Mouse (Mus musculus) MEL (cell line): ENCODE results near the gene Zfp282. TPM values are rescaled to one million over a fixed set of nuclear protein-coding genes. Genes with fewer than 3 reads are reported as not detected.

Source experiments
- DNase-seq: peaks from one replicate; pipeline ENCODE4 v3.0.0; 2011; ENCODE audit warnings: low read depth, low spot score
- H3K27ac ChIP-seq: 2 replicates; pipeline ENCODE4 v1.5.1; 2012; ENCODE audit warnings: low read depth, mild to moderate bottlenecking, control low read depth, low read length, moderate library complexity; ENCODE audit not compliant: control insufficient read depth
- H3K27me3 ChIP-seq, 2 experiments: fragments of 150-350 bp in 1 of 2; sonication (generic) in 1 of 2; 2 replicates each; pipeline ENCODE4 v1.6.1; 2012; ENCODE audit warnings: low read length in 2 of 2, mild to moderate bottlenecking in 2 of 2, improper control_type of control experiment in 1 of 2, moderate library complexity in 1 of 2; ENCODE audit not compliant: insufficient read depth in 2 of 2, control insufficient read depth in 1 of 2
- H3K36me3 ChIP-seq, 2 experiments: 2 replicates each; pipeline ENCODE4 v1.6.1; 2012 to 2014; ENCODE audit warnings: low read length in 2 of 2, improper control_type of control experiment in 1 of 2, inconsistent platforms in 1 of 2, mild to moderate bottlenecking in 1 of 2; ENCODE audit not compliant: insufficient read depth in 2 of 2, control insufficient read depth in 1 of 2
- H3K4me1 ChIP-seq, 2 experiments: fragments of 150-350 bp in 1 of 2; sonication (generic) in 1 of 2; 2 replicates each; pipeline ENCODE4 v1.6.1; 2012; ENCODE audit warnings: low read length in 2 of 2, improper control_type of control experiment in 1 of 2, mild to moderate bottlenecking in 1 of 2; ENCODE audit not compliant: insufficient read depth in 2 of 2, control insufficient read depth in 1 of 2
- H3K4me3 ChIP-seq, 2 experiments: fragments of 150-350 bp in 1 of 2; sonication (generic) in 1 of 2; 2 replicates each; pipeline ENCODE4 v1.5.1; 2012; ENCODE audit warnings: low read depth in 2 of 2, low read length in 2 of 2, mild to moderate bottlenecking in 2 of 2, moderate library complexity in 2 of 2, control low read depth in 1 of 2, improper control_type of control experiment in 1 of 2; ENCODE audit not compliant: control insufficient read depth in 1 of 2, insufficient read depth in 1 of 2
- H3K79me2 ChIP-seq: 2 replicates; pipeline ENCODE4 v1.6.1; 2012; ENCODE audit warnings: mild to moderate bottlenecking, low read length, moderate library complexity; ENCODE audit not compliant: control insufficient read depth, poor library complexity, insufficient read depth
- H3K9ac ChIP-seq: 2 replicates; pipeline ENCODE4 v1.6.1; 2012; ENCODE audit warnings: low read depth, mild to moderate bottlenecking, control low read depth, low read length, moderate library complexity; ENCODE audit not compliant: control insufficient read depth, poor library complexity, severe bottlenecking
- H3K9me3 ChIP-seq: fragments of 150-350 bp; sonication (generic); replicated peaks from 2 replicates; pipeline ENCODE4 v1.6.1; 2012; ENCODE audit warnings: mild to moderate bottlenecking, low read length, improper control_type of control experiment, moderate library complexity; ENCODE audit not compliant: insufficient read depth
- GATA1 ChIP-seq: IDR thresholded peaks from 2 replicates; pipeline ENCODE4 v1.6.1; 2011; ENCODE audit warnings: low read depth, low read length, improper control_type of control experiment
- MAFK ChIP-seq: IDR thresholded peaks from 2 replicates; pipeline ENCODE4 v1.6.1; 2011; ENCODE audit warnings: low read depth, mild to moderate bottlenecking, low read length, improper control_type of control experiment, borderline replicate concordance
- SMC3 ChIP-seq: IDR thresholded peaks from 2 replicates; pipeline ENCODE4 v1.6.1; 2011; ENCODE audit warnings: low read depth, low read length, improper control_type of control experiment
- TAL1 ChIP-seq: IDR thresholded peaks from 2 replicates; pipeline ENCODE4 v1.6.1; 2012; ENCODE audit warnings: mild to moderate bottlenecking, inconsistent platforms, low read length, moderate library complexity, mixed read lengths
- polyA plus RNA-seq, 2 experiments: library from polyadenylated mRNA; stranded (reverse) in 1 of 2; unstranded in 1 of 2; fragments of >175 nt in 1 of 2; fragments of >200 nt in 1 of 2; gene quantifications; 2 replicates each; pipeline versions ENCODE4 v1.2.1 to v1.2.4; 2012; ENCODE audit warnings: low replicate concordance in 2 of 2, low read depth in 1 of 2; ENCODE audit not compliant: insufficient read length in 2 of 2, insufficient read depth in 1 of 2, missing spikeins in 1 of 2
- total RNA-seq: library from RNA; depleted of rRNA; stranded (reverse); fragments of 300-350 nt; gene quantifications from 2 replicates; pipeline ENCODE4 v1.2.3, GENCODE M21; 2012; rRNA removed

Gene Zfp282
- total and polyA plus RNA-seq, 3 experiments, result 8.2 to 13.8 TPM; not detected in 1

DNA sequence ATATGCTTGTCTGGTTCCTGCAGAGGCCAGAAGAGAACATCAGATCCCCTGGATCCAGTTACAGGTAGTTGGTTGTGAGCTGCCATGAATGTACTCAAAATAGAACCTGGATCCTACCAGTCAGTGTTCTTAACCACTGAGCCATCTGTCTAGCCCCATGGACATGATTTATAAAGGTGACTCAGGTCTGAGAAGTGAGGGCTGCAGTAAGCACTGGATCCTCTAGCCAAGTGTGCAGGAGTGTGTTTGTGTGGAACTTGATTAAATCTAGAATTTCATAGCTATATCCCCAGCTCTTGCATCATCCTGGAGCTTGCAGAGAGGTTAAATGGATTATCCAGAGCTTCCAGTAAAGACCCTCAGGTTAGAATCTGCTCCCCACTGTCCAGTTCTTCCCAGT, 80.8 kb downstream of the Zfp282 start:
- no peak for DNase-seq
- H3K9ac ChIP-seq, result no peak overlapping the region
- no peaks in the 10 kb centered on the region for H3K9me3 ChIP-seq
- no peak for TF ChIP-seq GATA1
- no peak for TF ChIP-seq TAL1
- no peak for TF ChIP-seq SMC3
- TF ChIP-seq MAFK, result no peak
- H3K36me3 ChIP-seq, result peaks cover 4 to 13% of the 10 kb centered on the region in 2 experiments
- peaks cover 3 to 13% of the 10 kb centered on the region in 2 experiments for H3K4me1 ChIP-seq
- peaks cover 16% of the 10 kb centered on the region for H3K79me2 ChIP-seq
- no peak overlapping the region for H3K4me3 ChIP-seq
- no peak overlapping the region for H3K27ac ChIP-seq
- no peaks in the 10 kb centered on the region for H3K27me3 ChIP-seq

Other genes starting within 250 kb of the Zfp282 start
- gene Pdia4, start 63.8 kb upstream of the Zfp282 start, total RNA-seq, result 95.0 and 112 TPM in 2 replicates
- gene Pdia4, start 63.8 kb upstream of the Zfp282 start, polyA plus RNA-seq, result 10 to 100 TPM in 1 of 2 experiments, not detected in 1; 91.4 TPM
- gene Zfp786, start 46.3 kb upstream of the Zfp282 start, total RNA-seq, result 1.2 and 2.0 TPM in 2 replicates
- 1 to 10 TPM in 1 of 2 experiments, not detected in 1; 1.3 TPM for gene Zfp786, start 46.3 kb upstream of the Zfp282 start, polyA plus RNA-seq
- gene Zfp398, start 41.5 kb upstream of the Zfp282 start, total RNA-seq, result 4.2 and 4.7 TPM in 2 replicates
- gene Zfp398, start 41.5 kb upstream of the Zfp282 start, polyA plus RNA-seq, result 1 to 10 TPM in 1 of 2 experiments, not detected in 1; 9.5 TPM
- 7.1 and 7.4 TPM in 2 replicates for gene Zfp212, start 43.3 kb downstream of the Zfp282 start, total RNA-seq
- gene Zfp212, start 43.3 kb downstream of the Zfp282 start, polyA plus RNA-seq, result 10 to 100 TPM in 1 of 2 experiments, not detected in 1; 17.5 TPM
- 8.1 and 11.0 TPM in 2 replicates for gene Zfp956, start 76.2 kb downstream of the Zfp282 start, total RNA-seq
- 10 to 100 TPM in 1 of 2 experiments, not detected in 1; 13.1 TPM for gene Zfp956, start 76.2 kb downstream of the Zfp282 start, polyA plus RNA-seq
- gene Zfp777, start 171.7 kb downstream of the Zfp282 start, total RNA-seq, result 16.3 and 20.4 TPM in 2 replicates
- 10 to 100 TPM in 1 of 2 experiments, not detected in 1; 32.4 TPM for gene Zfp777, start 171.7 kb downstream of the Zfp282 start, polyA plus RNA-seq
- 13.5 and 17.8 TPM in 2 replicates for gene Zfp746, start 209.4 kb downstream of the Zfp282 start, total RNA-seq
- 10 to 100 TPM in 1 of 2 experiments, not detected in 1; 22.1 TPM for gene Zfp746, start 209.4 kb downstream of the Zfp282 start, polyA plus RNA-seq